Mouse (Mus musculus) limb, embryonic 15.5 days (tissue): Measurements from ENCODE around the gene Gm3239. TPM values are rescaled to one million over a fixed set of nuclear protein-coding genes. Genes with fewer than 3 reads are reported as not detected.
A peak's percentile ranks its signal among the peaks of the same experiment; 100 is the strongest.
"Not testable (repeated sequence)": the region's sequence is repeated elsewhere in the genome, so short reads cannot be mapped to it uniquely, and the experiment has no call there.

Experiments
- ATAC-seq: fragments of 200-750 bp; cut with Nextera tagmentation; 2 replicates; pipeline ENCODE4 v1.8.0; 2017; ENCODE audit warnings: low read depth, moderate TSS enrichment; ENCODE audit not compliant: insufficient number of reproducible peaks, low FRiP score, low TSS enrichment
- H3K27ac ChIP-seq: fragments of 300-500 bp; sonication (generic); 2 replicates; pipeline ENCODE4 v1.5.1; 2015; ENCODE audit warnings: moderate library complexity, mild to moderate bottlenecking, inconsistent platforms
- H3K27me3 ChIP-seq: fragments of 300-500 bp; sonication (generic); 2 replicates; pipeline ENCODE4 v1.6.1; 2015; ENCODE audit warnings: inconsistent platforms
- H3K36me3 ChIP-seq: fragments of 300-500 bp; sonication (generic); 2 replicates; pipeline ENCODE4 v1.6.1; 2015; ENCODE audit warnings: inconsistent platforms
- H3K4me1 ChIP-seq: fragments of 300-500 bp; sonication (generic); 2 replicates; pipeline ENCODE4 v1.6.1; 2015; ENCODE audit warnings: inconsistent platforms
- H3K4me2 ChIP-seq: fragments of 300-500 bp; sonication (generic); 2 replicates; pipeline ENCODE4 v1.6.1; 2015; ENCODE audit warnings: mild to moderate bottlenecking, inconsistent platforms
- H3K4me3 ChIP-seq: fragments of 300-500 bp; sonication (generic); 2 replicates; pipeline ENCODE4 v1.5.1; 2015; ENCODE audit warnings: mild to moderate bottlenecking, inconsistent platforms
- H3K9ac ChIP-seq: fragments of 300-500 bp; sonication (generic); 2 replicates; pipeline ENCODE4 v1.6.1; 2015; ENCODE audit warnings: inconsistent platforms
- H3K9me3 ChIP-seq: fragments of 300-500 bp; sonication (generic); 2 replicates; pipeline ENCODE4 v1.6.1; 2016; ENCODE audit warnings: inconsistent platforms
- WGBS: fragments of 180-500 bp; shearing (Covaris S2); methylation state at CpG from one replicate; pipeline ENCODE4 v1.1.7; 2015; 5-methylcytosine and 5-hydroxymethylcytosine counted together
- polyA plus RNA-seq: library from polyadenylated mRNA; unstranded; fragments of >200 nt; fragmentation: Nextera tagmentation; extraction: Ambion mirVana; gene quantifications from 2 replicates; pipeline ENCODE4 v1.2.1, GENCODE M21; 2015

The Gm3239 gene
- polyA plus RNA-seq = not detected in 2 replicates

DNA sequence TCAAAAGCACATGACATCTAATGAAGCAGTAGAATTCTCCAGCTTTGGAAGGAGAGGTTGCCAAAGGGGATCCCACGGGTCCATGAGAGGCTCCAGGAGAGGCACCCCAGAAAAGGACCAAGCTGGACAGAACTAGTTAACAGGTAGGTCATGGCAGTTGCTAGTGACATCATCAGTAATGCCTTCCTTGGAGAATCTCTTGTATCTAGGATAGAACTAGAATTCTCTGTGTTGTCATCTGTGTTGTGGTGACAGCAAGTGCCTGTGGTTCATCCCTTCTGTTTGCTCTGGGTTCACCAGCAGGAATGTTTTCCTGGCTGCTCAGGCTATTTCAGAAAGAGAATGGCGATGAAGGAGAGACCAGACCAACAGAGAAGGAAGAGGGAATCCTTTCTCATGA is at the start of gene Gm3239:
TSS of gene Gm3239 (plus strand) at position 301 of the 400 bp plus-strand sequence.
- not testable (repeated sequence) for H3K9me3 ChIP-seq, H3K36me3 ChIP-seq, H3K27me3 ChIP-seq, H3K27ac ChIP-seq, ATAC-seq, H3K4me2 ChIP-seq, H3K9ac ChIP-seq, H3K4me3 ChIP-seq, H3K4me1 ChIP-seq
- no CpG with 5 or more reads among the region's 2 CpGs for WGBS

DNA sequence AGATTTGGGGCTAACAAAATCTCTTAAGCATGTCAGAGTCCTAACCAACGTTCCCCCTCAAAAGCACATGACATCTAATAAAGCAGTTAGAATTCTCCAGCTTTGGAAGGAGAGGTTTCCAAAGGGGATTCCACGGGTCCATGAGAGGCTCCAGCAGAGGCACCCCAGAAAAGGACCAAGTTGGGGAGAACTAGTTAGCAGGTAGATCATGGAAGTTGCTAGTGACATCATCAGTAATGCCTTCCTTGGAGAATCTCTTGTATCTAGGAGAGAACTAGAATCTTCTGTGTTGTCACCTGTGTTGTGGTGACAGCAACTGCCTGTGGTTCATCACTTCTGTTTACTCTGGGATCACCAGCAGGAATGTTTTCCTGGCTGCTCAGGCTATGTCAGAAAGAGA is 31.9 kb upstream of the Gm3239 start, which contains the start of gene Gm8159:
TSS of gene Gm8159 (plus strand) at position 301 of the 400 bp plus-strand sequence.
- not testable (repeated sequence) for H3K36me3 ChIP-seq, H3K27ac ChIP-seq, ATAC-seq, H3K4me2 ChIP-seq, H3K9me3 ChIP-seq, H3K27me3 ChIP-seq, H3K4me3 ChIP-seq, H3K9ac ChIP-seq, H3K4me1 ChIP-seq
- no CpG with 5 or more reads among the region's 2 CpGs for WGBS

DNA sequence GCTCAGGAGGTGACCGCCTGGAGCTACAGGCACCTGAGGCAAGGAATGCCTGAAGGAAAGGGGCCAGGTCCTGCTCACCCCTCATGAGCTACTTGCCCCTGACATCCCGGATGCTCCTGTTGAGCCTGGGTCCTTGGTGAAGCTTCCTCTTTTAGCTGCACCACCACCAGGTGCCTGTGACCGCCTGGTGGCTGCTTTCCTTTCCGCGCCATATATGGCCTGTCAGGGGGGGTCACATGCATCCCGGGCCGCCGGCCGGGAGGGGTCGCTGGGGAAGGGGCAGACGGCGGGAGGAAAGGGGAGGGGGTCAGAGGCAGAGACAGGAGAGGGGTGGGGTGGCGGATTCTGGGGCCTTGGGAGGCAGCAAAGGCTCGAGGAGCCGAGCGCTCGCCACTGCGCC is 14.7 kb upstream of the Gm3239 start:
- H3K4me2 ChIP-seq = peak overlapping the region; percentile 43; the same call in 1 of the 2 replicates
- not testable (repeated sequence) for H3K9me3 ChIP-seq, ATAC-seq, H3K9ac ChIP-seq, H3K36me3 ChIP-seq, H3K4me3 ChIP-seq, H3K4me1 ChIP-seq, H3K27me3 ChIP-seq, H3K27ac ChIP-seq
- under 1% methylated on average over 16 of the region's 18 CpGs for WGBS

- not testable (repeated sequence) for H3K9me3 ChIP-seq, H3K4me3 ChIP-seq, H3K27ac ChIP-seq, H3K36me3 ChIP-seq, H3K4me2 ChIP-seq, H3K27me3 ChIP-seq, ATAC-seq, H3K9ac ChIP-seq, H3K4me1 ChIP-seq
- 2% methylated on average over 6 of the region's 9 CpGs for WGBS
These were observed 13.7 kb upstream of the Gm3239 start for GRCm38 (mm10) chr14:4650324-4650723.

- ATAC-seq, H3K27ac ChIP-seq, H3K36me3 ChIP-seq, H3K4me3 ChIP-seq, H3K4me1 ChIP-seq, H3K9ac ChIP-seq, H3K27me3 ChIP-seq, H3K4me2 ChIP-seq, H3K9me3 ChIP-seq: not testable (repeated sequence)
- 75% methylated on average over 1 of the region's 2 CpGs for WGBS
These were observed 44.9 kb downstream of the Gm3239 start, which contains the start of gene Gm7876 for GRCm38 (mm10) chr14:4708938-4709337. TSS of gene Gm7876 (plus strand) at chr14:4709238.

Other genes with a start within 250 kb of the Gm3239 start
- gene Gm3164, start 248.7 kb upstream of the Gm3239 start, polyA plus RNA-seq = 0.34 and 0.47 TPM in 2 replicates
- not detected in 2 replicates for gene Gm3173, start 233.2 kb upstream of the Gm3239 start, polyA plus RNA-seq
- gene Gm3182, start 182.4 kb upstream of the Gm3239 start, polyA plus RNA-seq = not detected in 2 replicates
- gene Gm3047, start 108.8 kb upstream of the Gm3239 start, polyA plus RNA-seq = not detected in 2 replicates
- not detected in 2 replicates for gene Gm8159, start 31.8 kb upstream of the Gm3239 start, polyA plus RNA-seq
- not detected in 2 replicates for gene Gm7876, start 45.0 kb downstream of the Gm3239 start, polyA plus RNA-seq
- gene Gm3252, start 62.6 kb downstream of the Gm3239 start, polyA plus RNA-seq = 0.14 TPM in 1 of 2 replicates, not detected in the other
- not detected in 2 replicates for gene Gm9602, start 112.1 kb downstream of the Gm3239 start, polyA plus RNA-seq
- gene Gm3269, start 173.9 kb downstream of the Gm3239 start, polyA plus RNA-seq = not detected in 2 replicates
- gene Gm3264, start 191.4 kb downstream of the Gm3239 start, polyA plus RNA-seq = 0.31 and 0.47 TPM in 2 replicates
- gene Gm3278, start 228.2 kb downstream of the Gm3239 start, polyA plus RNA-seq = not detected in 2 replicates